Mouse (Mus musculus): ENCODE results near the gene Crybg3. TPM values are rescaled to one million over a fixed set of nuclear protein-coding genes. Genes with fewer than 3 reads are reported as not detected.

Crybg3 gene
- polyA plus RNA-seq, 1 experiment from 2014 or later: 1.1 TPM

- no peak overlapping the region for H3K4me2 ChIP-seq (ENCODE audit: low read depth, low read length)
- no peaks in the 10 kb centered on the region for H3K9me3 ChIP-seq (replicated peaks; ENCODE audit: control insufficient read depth, low read length)
- no peak overlapping the region for H3K4me3 ChIP-seq (ENCODE audit: low read depth, low read length)
- WGBS (ENCODE audit: insufficient replicate concordance): 41% methylated on average over 15 of the region's 15 CpGs
- H3K9ac ChIP-seq (ENCODE audit: low read depth, low read length): no peak overlapping the region
- peaks cover 21% of the 10 kb centered on the region for H3K27me3 ChIP-seq (ENCODE audit: control insufficient read depth, insufficient read depth, low read depth, low read length)
- no peak for ATAC-seq (ENCODE audit: low read depth)
- no peak overlapping the region for H3K27ac ChIP-seq (ENCODE audit: low read length)
- no peaks in the 10 kb centered on the region; the same call in 1 of the 2 replicates for H3K4me1 ChIP-seq (ENCODE audit: control insufficient read depth, low read depth, low read length)
- H3K36me3 ChIP-seq (ENCODE audit: control insufficient read depth, insufficient read depth): no peaks in the 10 kb centered on the region
Observed at GRCm38 (mm10) chr16:59604078-59604781, 3.5 kb upstream of the Crybg3 start.

- 36% methylated on average over 17 of the region's 17 CpGs for WGBS (ENCODE audit: insufficient replicate concordance)
Observed at GRCm38 (mm10) chr16:59599411-59600265, 1.1 kb downstream of the Crybg3 start.

GRCm38 (mm10) chr16:59598997-59599396 lies 1.8 kb downstream of the Crybg3 start:
- H3K9me3 ChIP-seq (replicated peaks; ENCODE audit: control insufficient read depth, low read length): no peaks in the 10 kb centered on the region
- H3K4me1 ChIP-seq (ENCODE audit: control insufficient read depth, low read depth, low read length): no peaks in the 10 kb centered on the region; the same call in 1 of the 2 replicates
- no peak overlapping the region for H3K9ac ChIP-seq (ENCODE audit: low read depth, low read length)
- no peak for ATAC-seq (ENCODE audit: low read depth)
- H3K27ac ChIP-seq (ENCODE audit: low read length): no peak overlapping the region
- no peak overlapping the region for H3K4me3 ChIP-seq (ENCODE audit: low read depth, low read length)
- peaks cover 21% of the 10 kb centered on the region for H3K27me3 ChIP-seq (ENCODE audit: control insufficient read depth, insufficient read depth, low read depth, low read length)
- no peak overlapping the region for H3K4me2 ChIP-seq (ENCODE audit: low read depth, low read length)
- H3K36me3 ChIP-seq (ENCODE audit: control insufficient read depth, insufficient read depth): no peaks in the 10 kb centered on the region
- WGBS (ENCODE audit: insufficient replicate concordance): 58% methylated on average over 4 of the region's 4 CpGs

More at GRCm38 (mm10) chr16:59599411-59600265, 1.1 kb downstream of the Crybg3 start:
- H3K4me3 ChIP-seq (ENCODE audit: low read depth, low read length): peak overlapping the region; percentile 60
- H3K27ac ChIP-seq (ENCODE audit: low read length): no peak overlapping the region
- no peak for ATAC-seq (ENCODE audit: low read depth)
- peaks cover 21% of the 10 kb centered on the region for H3K27me3 ChIP-seq (ENCODE audit: control insufficient read depth, insufficient read depth, low read depth, low read length)
- no peaks in the 10 kb centered on the region; the same call in 1 of the 2 replicates for H3K4me1 ChIP-seq (ENCODE audit: control insufficient read depth, low read depth, low read length)
- H3K36me3 ChIP-seq (ENCODE audit: control insufficient read depth, insufficient read depth): no peaks in the 10 kb centered on the region
- H3K4me2 ChIP-seq (ENCODE audit: low read depth, low read length): peak overlapping the region; percentile 66
- H3K9ac ChIP-seq (ENCODE audit: low read depth, low read length): no peak overlapping the region
- H3K9me3 ChIP-seq (replicated peaks; ENCODE audit: control insufficient read depth, low read length): no peaks in the 10 kb centered on the region

- 76% methylated on average over 6 of the region's 6 CpGs for WGBS (ENCODE audit: insufficient replicate concordance)
- H3K9me3 ChIP-seq (replicated peaks; ENCODE audit: control insufficient read depth, low read length): no peaks in the 10 kb centered on the region
- no peak overlapping the region for H3K9ac ChIP-seq (ENCODE audit: low read depth, low read length)
Observed at GRCm38 (mm10) chr16:59597256-59597655, 3.5 kb downstream of the Crybg3 start.

GRCm38 (mm10) chr16:59594714-59595113 lies 6.1 kb downstream of the Crybg3 start:
- H3K4me2 ChIP-seq (ENCODE audit: low read depth, low read length): no peak overlapping the region
- H3K4me1 ChIP-seq (ENCODE audit: control insufficient read depth, low read depth, low read length): no peaks in the 10 kb centered on the region; the same call in 1 of the 2 replicates
- WGBS (ENCODE audit: insufficient replicate concordance): 60% methylated on average over 3 of the region's 3 CpGs
- H3K4me3 ChIP-seq (ENCODE audit: low read depth, low read length): no peak overlapping the region
- H3K27ac ChIP-seq (ENCODE audit: low read length): no peak overlapping the region
- H3K9ac ChIP-seq (ENCODE audit: low read depth, low read length): no peak overlapping the region
- peaks cover 3% of the 10 kb centered on the region for H3K27me3 ChIP-seq (ENCODE audit: control insufficient read depth, insufficient read depth, low read depth, low read length)
- no peak for ATAC-seq (ENCODE audit: low read depth)
- no peaks in the 10 kb centered on the region for H3K36me3 ChIP-seq (ENCODE audit: control insufficient read depth, insufficient read depth)
- H3K9me3 ChIP-seq (replicated peaks; ENCODE audit: control insufficient read depth, low read length): no peaks in the 10 kb centered on the region

More at GRCm38 (mm10) chr16:59597256-59597655, 3.5 kb downstream of the Crybg3 start:
- Histone ChIP-seq H3K36me3 (ENCODE audit: control insufficient read depth, insufficient read depth) (no peaks in the 10 kb centered on the region), H3K27ac (ENCODE audit: low read length) (no peak overlapping the region), H3K27me3 (ENCODE audit: control insufficient read depth, insufficient read depth, low read depth, low read length) (peaks cover 21% of the 10 kb centered on the region), H3K4me2 (ENCODE audit: low read depth, low read length) (no peak overlapping the region), H3K4me3 (ENCODE audit: low read depth, low read length) (no peak overlapping the region), H3K4me1 (ENCODE audit: control insufficient read depth, low read depth, low read length) (no peaks in the 10 kb centered on the region; the same call in 1 of the 2 replicates)
- ATAC-seq (ENCODE audit: low read depth): no peak

- Histone ChIP-seq H3K4me2 (ENCODE audit: low read depth, low read length) (no peak overlapping the region), H3K36me3 (ENCODE audit: control insufficient read depth, insufficient read depth) (no peaks in the 10 kb centered on the region), H3K9me3 (replicated peaks; ENCODE audit: control insufficient read depth, low read length) (no peaks in the 10 kb centered on the region), H3K4me3 (ENCODE audit: low read depth, low read length) (no peak overlapping the region), H3K27me3 (ENCODE audit: control insufficient read depth, insufficient read depth, low read depth, low read length) (no peaks in the 10 kb centered on the region), H3K4me1 (ENCODE audit: control insufficient read depth, low read depth, low read length) (no peaks in the 10 kb centered on the region), H3K27ac (ENCODE audit: low read length) (no peak overlapping the region), H3K9ac (ENCODE audit: low read depth, low read length) (no peak overlapping the region)
- WGBS (ENCODE audit: insufficient replicate concordance): 45% methylated on average over 6 of the region's 6 CpGs
- ATAC-seq (ENCODE audit: low read depth): no peak
Observed at GRCm38 (mm10) chr16:59590790-59591189, 10.0 kb downstream of the Crybg3 start.

- Histone ChIP-seq H3K4me2 (ENCODE audit: low read depth, low read length) (no peak overlapping the region), H3K36me3 (ENCODE audit: control insufficient read depth, insufficient read depth) (no peaks in the 10 kb centered on the region), H3K4me3 (ENCODE audit: low read depth, low read length) (no peak overlapping the region), H3K9me3 (replicated peaks; ENCODE audit: control insufficient read depth, low read length) (no peaks in the 10 kb centered on the region), H3K4me1 (ENCODE audit: control insufficient read depth, low read depth, low read length) (no peaks in the 10 kb centered on the region), H3K27ac (ENCODE audit: low read length) (no peak overlapping the region), H3K27me3 (ENCODE audit: control insufficient read depth, insufficient read depth, low read depth, low read length) (no peaks in the 10 kb centered on the region), H3K9ac (ENCODE audit: low read depth, low read length) (no peak overlapping the region)
- ATAC-seq (ENCODE audit: low read depth): no peak
- WGBS (ENCODE audit: insufficient replicate concordance): 73% methylated on average over 13 of the region's 13 CpGs
Observed at GRCm38 (mm10) chr16:59588351-59589025, 12.3 kb downstream of the Crybg3 start.

- no peak overlapping the region for H3K4me2 ChIP-seq (ENCODE audit: low read depth, low read length)
- WGBS (ENCODE audit: insufficient replicate concordance): 50% methylated on average over 10 of the region's 10 CpGs
Observed at GRCm38 (mm10) chr16:59587816-59588215, 13.0 kb downstream of the Crybg3 start.

More at GRCm38 (mm10) chr16:59587816-59588215, 13.0 kb downstream of the Crybg3 start:
- H3K9ac ChIP-seq (ENCODE audit: low read depth, low read length): no peak overlapping the region
- no peaks in the 10 kb centered on the region for H3K4me1 ChIP-seq (ENCODE audit: control insufficient read depth, low read depth, low read length)
- no peak overlapping the region for H3K4me3 ChIP-seq (ENCODE audit: low read depth, low read length)
- no peaks in the 10 kb centered on the region for H3K27me3 ChIP-seq (ENCODE audit: control insufficient read depth, insufficient read depth, low read depth, low read length)
- H3K36me3 ChIP-seq (ENCODE audit: control insufficient read depth, insufficient read depth): no peaks in the 10 kb centered on the region
- ATAC-seq (ENCODE audit: low read depth): peak; percentile 32; the same call in 1 of the 2 replicates
- H3K27ac ChIP-seq (ENCODE audit: low read length): no peak overlapping the region
- H3K9me3 ChIP-seq (replicated peaks; ENCODE audit: control insufficient read depth, low read length): no peaks in the 10 kb centered on the region

All from liver, embryonic 16.5 days (tissue).